Mouse (Mus musculus) liver, postnatal 0 days (tissue): ENCODE measurements around the gene Mmd2.

Experiments
- CTCF ChIP-seq: sonication (generic); IDR thresholded peaks from 2 replicates; pipeline ENCODE4 v1.5.1; 2016; ENCODE audit warnings: antibody characterized with exemption, low read depth
- EP300 ChIP-seq: IDR thresholded peaks from 2 replicates; pipeline ENCODE4 v1.6.1; 2016; ENCODE audit warnings: antibody characterized with exemption, low read depth, mild to moderate bottlenecking

- TF ChIP-seq EP300 (no peak), CTCF (no peak)
Measured at GRCm38 (mm10) chr5:142537286-142537685, 71.3 kb downstream of the Mmd2 start.
